Mouse (Mus musculus) erythroblast, adult 5-6 weeks (primary cell): ENCODE results near the gene Ano6. TPM values are rescaled to one million over a fixed set of nuclear protein-coding genes. Genes with fewer than 3 reads are reported as not detected.

Experiments
- ATAC-seq: replicated peaks from 2 replicates; pipeline ENCODE4 v1.8.0; 2016; ENCODE audit warnings: moderate number of reproducible peaks, mild to moderate bottlenecking, moderate TSS enrichment, inconsistent platforms; ENCODE audit not compliant: poor library complexity, low FRiP score, severe bottlenecking
- total RNA-seq, 2 experiments: library from RNA; stranded (forward) in 1 of 2; stranded (reverse) in 1 of 2; fragments of 150-400 nt in 1 of 2; fragments of 200-764, 138-1000 nt in 1 of 2; gene quantifications; 2 replicates each; pipeline versions ENCODE4 v1.2.3 to v1.2.4; 2015 to 2017; ENCODE audit warnings: low replicate concordance in 2 of 2

Ano6 gene
- total RNA-seq, 2 experiments from 2014 or later, result 9.6 to 20.5 TPM

GRCm38 (mm10) chr15:95793748-95794491 is 3.3 kb downstream of the Ano6 start:
- ATAC-seq, result no peak

- ATAC-seq, result no peak
These were observed 4.2 kb downstream of the Ano6 start for GRCm38 (mm10) chr15:95794611-95795565.

GRCm38 (mm10) chr15:95796062-95796461 is 5.4 kb downstream of the Ano6 start:
- no peak for ATAC-seq

GRCm38 (mm10) chr15:95797144-95797983 is 6.7 kb downstream of the Ano6 start:
- no peak for ATAC-seq

GRCm38 (mm10) chr15:95798266-95798665 is 7.6 kb downstream of the Ano6 start:
- ATAC-seq, result no peak

- no peak for ATAC-seq
These were observed 9.0 kb downstream of the Ano6 start for GRCm38 (mm10) chr15:95799632-95800031.

GRCm38 (mm10) chr15:95800051-95800450 is 9.4 kb downstream of the Ano6 start:
- no peak for ATAC-seq

- ATAC-seq, result no peak
These were observed 10.8 kb downstream of the Ano6 start for GRCm38 (mm10) chr15:95801261-95801979.

GRCm38 (mm10) chr15:95802140-95802539 is 11.5 kb downstream of the Ano6 start:
- no peak for ATAC-seq

- ATAC-seq, result no peak
These were observed 12.1 kb downstream of the Ano6 start for GRCm38 (mm10) chr15:95802762-95803161.

GRCm38 (mm10) chr15:95803484-95803883 is 12.8 kb downstream of the Ano6 start:
- ATAC-seq, result no peak

GRCm38 (mm10) chr15:95804255-95804654 is 13.6 kb downstream of the Ano6 start:
- ATAC-seq, result no peak

GRCm38 (mm10) chr15:95805022-95805471 is 14.4 kb downstream of the Ano6 start:
- no peak for ATAC-seq

GRCm38 (mm10) chr15:95807908-95808307 is 17.3 kb downstream of the Ano6 start:
- ATAC-seq, result no peak

- no peak for ATAC-seq
These were observed 19.7 kb downstream of the Ano6 start for GRCm38 (mm10) chr15:95810357-95810761.

- no peak for ATAC-seq
These were observed 22.4 kb downstream of the Ano6 start for GRCm38 (mm10) chr15:95812821-95813571.

GRCm38 (mm10) chr15:95817501-95817900 is 26.9 kb downstream of the Ano6 start:
- no peak for ATAC-seq

GRCm38 (mm10) chr15:95819249-95820035 is 28.8 kb downstream of the Ano6 start:
- no peak for ATAC-seq
